Mouse (Mus musculus): ENCODE results near the gene Prss50.

- no peak for TF ChIP-seq GATA1 (IDR thresholded peaks at IDR 0.05; ENCODE audit: low read depth, low read length)
- TF ChIP-seq POLR2A (IDR thresholded peaks at IDR 0.05; ENCODE audit: control insufficient read depth in 1 of 2, insufficient read depth in 1 of 2, low read depth in 1 of 2, low read length in 2 of 2, poor library complexity in 1 of 2): no peak
- TF ChIP-seq CTCF (IDR thresholded peaks at IDR 0.05 in 2 of 3, conservative IDR thresholded peaks at IDR 0.05 in 1 of 3; ENCODE audit: control insufficient read depth in 1 of 3, insufficient read depth in 1 of 3, low read depth in 2 of 3, low read length in 3 of 3, poor library complexity in 1 of 3, severe bottlenecking in 1 of 3): no peak
- no peak for TF ChIP-seq SMC3 (IDR thresholded peaks at IDR 0.05; ENCODE audit: low read depth, low read length)
- TF ChIP-seq MAFK (IDR thresholded peaks at IDR 0.05; ENCODE audit: borderline replicate concordance, low read depth, low read length): no peak
These were observed 17.5 kb downstream of the Prss50 start for GRCm38 (mm10) chr9:110875288-110875695.
